Mouse (Mus musculus): ENCODE results near the gene Iyd.

Iyd gene

GRCm38 (mm10) chr10:3549384-3549783 lies 9.3 kb downstream of the Iyd start:
- DNase-seq (ENCODE audit: low read depth, low spot score), result no peak

- DNase-seq (ENCODE audit: low read depth, low spot score), result no peak
Measured at GRCm38 (mm10) chr10:3555128-3555527, 15.1 kb downstream of the Iyd start.

- no peak for DNase-seq (ENCODE audit: low read depth, low spot score)
Measured at GRCm38 (mm10) chr10:3556538-3556937, 16.5 kb downstream of the Iyd start.

- no peak for DNase-seq (ENCODE audit: low read depth, low spot score)
Measured at GRCm38 (mm10) chr10:3559136-3559535, 19.1 kb downstream of the Iyd start.

GRCm38 (mm10) chr10:3562165-3562564 lies 22.1 kb downstream of the Iyd start:
- peak; percentile 30 for DNase-seq (ENCODE audit: low read depth, low spot score)

- no peak for DNase-seq (ENCODE audit: low read depth, low spot score)
Measured at GRCm38 (mm10) chr10:3565126-3565525, 25.1 kb downstream of the Iyd start.

- DNase-seq (ENCODE audit: low read depth, low spot score), result peak; percentile 61
Measured at GRCm38 (mm10) chr10:3567821-3568220, 27.8 kb downstream of the Iyd start.

GRCm38 (mm10) chr10:3572723-3573649 lies 32.9 kb downstream of the Iyd start:
- peak; percentile 79 for DNase-seq (ENCODE audit: low read depth, low spot score)

- DNase-seq (ENCODE audit: low read depth, low spot score), result peak; percentile 73
Measured at GRCm38 (mm10) chr10:3573905-3574500, 34.0 kb downstream of the Iyd start.

- DNase-seq (ENCODE audit: low read depth, low spot score), result no peak
Measured at GRCm38 (mm10) chr10:3590632-3591031, 50.6 kb downstream of the Iyd start.

GRCm38 (mm10) chr10:3591790-3592189 lies 51.8 kb downstream of the Iyd start:
- peak; percentile 24 for DNase-seq (ENCODE audit: low read depth, low spot score)

- no peak for DNase-seq (ENCODE audit: low read depth, low spot score)
Measured at GRCm38 (mm10) chr10:3596697-3597096, 56.7 kb downstream of the Iyd start.

- DNase-seq (ENCODE audit: low read depth, low spot score), result no peak
Measured at GRCm38 (mm10) chr10:3597760-3598159, 57.7 kb downstream of the Iyd start.
